Mouse (Mus musculus): ENCODE data around the gene Rab44.

DNA sequence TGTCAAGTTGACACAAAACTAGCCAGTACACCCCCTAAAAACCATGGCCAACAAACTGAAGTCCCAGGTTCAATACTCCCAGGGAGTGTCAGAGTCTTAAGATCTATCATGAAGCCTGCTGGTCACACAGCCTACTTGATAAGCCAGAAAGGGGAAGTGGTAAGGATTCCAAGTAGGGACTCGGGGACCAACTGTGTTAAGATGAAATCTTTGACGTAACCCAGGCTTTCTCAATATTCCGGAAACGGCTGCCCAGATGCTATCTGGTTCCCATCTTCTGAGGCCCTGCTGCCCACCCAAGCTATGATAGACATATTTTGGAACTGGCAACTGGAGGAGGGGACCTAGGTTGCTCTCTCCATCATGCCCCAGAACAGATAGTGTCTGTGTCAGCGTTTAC lies 2.6 kb upstream of the Rab44 start:
- TF ChIP-seq CTCF (IDR thresholded peaks at IDR 0.05; ENCODE audit: low read depth) = no peak
- no peak for TF ChIP-seq EP300 (IDR thresholded peaks at IDR 0.05; ENCODE audit: low read depth)
